Mouse (Mus musculus) cerebellum, adult 2 months (tissue): Measurements from ENCODE around the gene Gm20604. TPM values are rescaled to one million over a fixed set of nuclear protein-coding genes. Genes with fewer than 3 reads are reported as not detected.
A peak's percentile ranks its signal among the peaks of the same experiment; 100 is the strongest.

Experiments used
- DNase-seq, 2 experiments: peaks; one replicate each; pipeline ENCODE4 v3.0.0; 2021
- H3K27ac ChIP-seq: fragments of 200-500 bp; 2 replicates; pipeline ENCODE4 v1.5.1; 2012; ENCODE audit warnings: low read length, control low read depth, inconsistent platforms; ENCODE audit not compliant: insufficient read depth
- H3K27me3 ChIP-seq: fragments of 200-500 bp; 2 replicates; pipeline ENCODE4 v1.6.1; 2012; ENCODE audit warnings: inconsistent platforms, mild to moderate bottlenecking, low read length, moderate library complexity; ENCODE audit not compliant: control insufficient read depth, insufficient read depth
- H3K4me1 ChIP-seq: fragments of 200-500 bp; 2 replicates; pipeline ENCODE4 v1.6.1; 2011; ENCODE audit warnings: low read length; ENCODE audit not compliant: control insufficient read depth, insufficient read depth
- H3K4me3 ChIP-seq: fragments of 200-500 bp; replicated peaks from 2 replicates; pipeline ENCODE3; 2011; ENCODE audit warnings: mild to moderate bottlenecking, low read depth, low read length, control low read depth; ENCODE audit not compliant: insufficient read depth
- CTCF ChIP-seq: fragments of 200-500 bp; IDR thresholded peaks from 2 replicates; pipeline ENCODE4 v1.5.1; 2011; ENCODE audit warnings: low read depth, mild to moderate bottlenecking, control low read depth, low read length, moderate library complexity, borderline replicate concordance; ENCODE audit not compliant: insufficient read depth
- POLR2A ChIP-seq: fragments of 200-500 bp; IDR thresholded peaks from 2 replicates; pipeline ENCODE4 v1.6.1; 2011; ENCODE audit warnings: low read length, control low read depth, borderline replicate concordance; ENCODE audit not compliant: insufficient read depth
- WGBS: fragments of 180-500 bp; shearing (Covaris S2); methylation state at CpG from one replicate; pipeline ENCODE4 v1.1.7; 2018; 5-methylcytosine and 5-hydroxymethylcytosine counted together
- polyA plus RNA-seq: library from polyadenylated mRNA; depleted of rRNA; stranded (reverse); fragments of >200 nt; gene quantifications from 2 replicates; pipeline ENCODE4 v1.2.3, GENCODE M21; 2012

The Gm20604 gene
- polyA plus RNA-seq, 1 experiment, result 28.7 TPM

DNA sequence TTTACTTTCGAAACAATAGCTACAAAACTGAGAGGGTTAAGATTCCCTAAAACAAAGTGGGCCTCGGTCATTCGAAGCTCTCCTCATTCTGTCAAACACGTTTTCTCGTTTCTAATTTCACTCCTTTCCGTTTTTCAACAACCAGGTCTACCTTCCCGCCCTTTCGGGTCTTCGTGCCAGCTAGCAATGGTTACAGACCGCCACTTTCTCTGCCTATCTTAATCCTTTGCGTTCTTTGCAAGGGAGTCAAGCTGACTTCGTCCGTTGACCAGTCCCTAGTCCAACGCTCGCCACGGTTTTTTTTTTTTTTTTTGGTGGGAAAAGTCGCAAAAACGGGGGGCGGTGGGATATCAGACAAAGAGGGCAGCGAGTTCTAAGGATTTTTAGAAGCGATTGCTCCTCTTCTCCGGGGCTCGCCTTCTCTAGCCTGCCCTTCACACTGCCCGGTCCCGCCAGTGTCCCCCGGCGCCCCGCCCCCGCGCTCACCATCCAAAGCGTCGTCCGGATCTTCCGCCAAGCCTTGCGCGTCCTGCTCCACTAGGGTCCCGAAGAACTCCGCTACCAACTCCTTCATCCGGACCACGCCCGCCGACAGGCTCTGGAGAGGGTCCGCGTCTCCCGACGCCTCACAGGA lies 1.3 kb downstream of the Gm20604 start:
- TF ChIP-seq POLR2A (no peak), CTCF (no peak)
- Histone ChIP-seq H3K27ac (0 out of 2 replicates have a peak overlapping the region, but pooled peaks have one; percentile 20), H3K4me3 (peak overlapping the region; percentile 88), H3K4me1 (peaks cover 5% of the 10 kb centered on the region), H3K27me3 (no peaks in the 10 kb centered on the region)
- no peak for DNase-seq
- WGBS, result 1% methylated on average over 46 of the region's 46 CpGs

DNA sequence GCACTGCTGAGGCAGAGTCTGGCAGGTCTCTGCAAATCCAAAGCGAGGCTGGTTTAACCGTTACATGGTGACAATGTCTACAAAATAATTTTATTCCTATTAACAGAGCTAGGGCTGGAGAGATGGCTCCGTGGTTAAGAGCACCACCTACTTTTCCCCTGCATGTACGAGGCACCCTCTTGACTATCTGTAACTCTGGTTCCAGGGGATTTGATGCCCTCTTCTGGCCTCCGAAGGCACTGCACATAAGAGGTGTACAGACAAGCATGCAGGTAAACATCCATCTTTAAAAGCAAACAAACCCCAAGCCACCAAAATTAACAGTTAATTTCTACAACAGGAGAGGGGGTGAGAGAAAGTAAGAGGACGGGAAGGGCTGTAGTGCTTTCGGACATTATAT lies 2.2 kb downstream of the Gm20604 start:
- Histone ChIP-seq H3K27me3 (no peaks in the 10 kb centered on the region), H3K27ac (no peak overlapping the region), H3K4me3 (no peak overlapping the region), H3K4me1 (peaks cover 5% of the 10 kb centered on the region)
- TF ChIP-seq POLR2A, result no peak
- peak; percentile 28; the same call in 1 of the 2 replicates for TF ChIP-seq CTCF
- WGBS, result 81% methylated on average over 7 of the region's 7 CpGs
- no peak for DNase-seq

- 85% methylated on average over 3 of the region's 3 CpGs for WGBS
- no peaks in the 10 kb centered on the region; the same call in 1 of the 2 replicates for H3K4me1 ChIP-seq
- no peak overlapping the region for H3K4me3 ChIP-seq
- TF ChIP-seq POLR2A (no peak), CTCF (no peak)
- no peak for DNase-seq
- H3K27ac ChIP-seq, result no peak overlapping the region
- H3K27me3 ChIP-seq, result no peaks in the 10 kb centered on the region
Measured at GRCm38 (mm10) chr12:102748256-102748655, 10.2 kb downstream of the Gm20604 start.

GRCm38 (mm10) chr12:102744839-102745238 lies 13.6 kb downstream of the Gm20604 start:
- WGBS, result 43% methylated on average over 6 of the region's 6 CpGs
- TF ChIP-seq CTCF, result no peak
- TF ChIP-seq POLR2A, result no peak
- Histone ChIP-seq H3K27ac (no peak overlapping the region), H3K27me3 (no peaks in the 10 kb centered on the region), H3K4me1 (no peaks in the 10 kb centered on the region; the same call in 1 of the 2 replicates), H3K4me3 (no peak overlapping the region)
- no peak for DNase-seq

DNA sequence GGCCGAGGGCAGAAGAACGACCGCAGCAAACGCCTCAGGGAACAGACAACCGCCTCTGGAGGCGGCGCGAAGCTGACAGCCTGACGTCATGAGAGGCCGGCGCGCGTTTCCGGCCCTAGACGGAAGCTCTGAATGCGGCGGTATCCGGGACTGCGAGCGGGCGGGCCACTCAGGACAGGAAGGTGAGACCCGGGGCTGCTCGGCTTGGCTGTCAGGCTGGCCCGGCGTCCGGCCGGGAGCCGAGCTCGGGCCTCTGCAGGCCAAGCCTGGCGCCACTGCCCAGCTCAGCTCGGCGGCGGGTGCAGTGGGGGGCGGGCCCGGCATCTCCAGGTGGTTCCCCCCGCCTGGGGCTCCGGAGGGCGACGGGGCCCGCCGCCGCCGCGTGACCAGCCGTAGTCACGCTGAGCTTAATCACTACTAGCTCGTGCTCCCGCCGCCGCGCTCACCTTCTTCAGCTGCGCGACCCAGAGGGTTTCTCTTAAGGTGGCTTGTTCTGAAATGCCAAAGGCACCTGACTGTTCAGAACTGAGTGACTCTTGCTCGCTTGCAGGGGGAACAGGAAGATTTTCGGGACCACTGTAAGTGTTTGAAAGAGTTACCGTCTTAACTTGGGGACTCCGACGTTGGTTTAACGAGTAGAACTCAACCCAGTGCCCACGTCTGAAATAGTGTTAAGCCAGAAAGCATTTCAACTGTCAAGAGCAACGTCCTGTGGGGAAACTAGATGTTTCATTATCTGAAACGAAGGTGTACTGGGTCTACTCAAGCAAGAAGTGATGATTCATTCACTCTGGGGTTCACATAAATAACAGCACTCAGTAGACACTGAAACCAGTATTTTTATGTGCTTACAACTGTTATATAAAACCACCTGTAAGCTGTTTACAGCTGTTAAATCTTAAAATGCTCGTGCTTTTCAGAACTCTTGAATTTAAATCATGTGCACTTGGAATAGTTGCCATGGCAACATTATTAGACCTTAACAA lies 14.6 kb downstream of the Gm20604 start, which contains the start of the genes Moap1 and Tmem251:
Gene Moap1 (minus strand): TSS at position 73 of the 986 bp plus-strand sequence.
Gene Tmem251 (plus strand): TSS at position 174 of the 986 bp plus-strand sequence.
- Histone ChIP-seq H3K4me3 (peak within 1 kb of the TSS; percentile 95), H3K27ac (peak within 1 kb of the TSS; percentile 93), H3K27me3 (no peaks in the 10 kb centered on the region), H3K4me1 (no peaks in the 10 kb centered on the region; the same call in 1 of the 2 replicates)
- peak; percentile 91 to 93 for DNase-seq
- under 1% methylated on average over 62 of the region's 63 CpGs for WGBS
- TF ChIP-seq POLR2A (peak; percentile 92), CTCF (no peak)

GRCm38 (mm10) chr12:102743036-102743588 lies 15.4 kb downstream of the Gm20604 start:
- Histone ChIP-seq H3K27me3 (no peaks in the 10 kb centered on the region), H3K4me3 (peak overlapping the region; percentile 95), H3K4me1 (no peaks in the 10 kb centered on the region; the same call in 1 of the 2 replicates), H3K27ac (peak overlapping the region; percentile 93)
- WGBS, result under 1% methylated on average over 33 of the region's 33 CpGs
- TF ChIP-seq POLR2A (no peak), CTCF (no peak)
- DNase-seq, result no peak

GRCm38 (mm10) chr12:102742056-102742455 lies 16.4 kb downstream of the Gm20604 start:
- Histone ChIP-seq H3K4me1 (no peaks in the 10 kb centered on the region; the same call in 1 of the 2 replicates), H3K27ac (no peak overlapping the region), H3K4me3 (no peak overlapping the region), H3K27me3 (no peaks in the 10 kb centered on the region)
- 89% methylated on average over 7 of the region's 7 CpGs for WGBS
- no peak for DNase-seq
- TF ChIP-seq POLR2A (no peak), CTCF (no peak)
